Mouse (Mus musculus) stomach, postnatal 0 days (tissue): ENCODE results near the gene Atp1a2. TPM values are rescaled to one million over a fixed set of nuclear protein-coding genes. Genes with fewer than 3 reads are reported as not detected.
"Not testable (repeated sequence)": the region's sequence is repeated elsewhere in the genome, so short reads cannot be mapped to it uniquely, and the experiment has no call there.

Experiments used
- ATAC-seq: fragments of 200-750 bp; cut with Nextera tagmentation; 2 replicates; pipeline ENCODE4 v1.8.0; 2017; ENCODE audit not compliant: low FRiP score, low TSS enrichment
- DNase-seq: peaks from one replicate; pipeline ENCODE4 v3.0.0-alpha.2; 2016; ENCODE audit warnings: low spot score
- H3K27ac ChIP-seq: fragments of 300-500 bp; sonication (generic); replicated peaks from 2 replicates; pipeline ENCODE4 v1.5.1; 2014; ENCODE audit warnings: mild to moderate bottlenecking, control low read depth
- H3K27me3 ChIP-seq: fragments of 300-500 bp; sonication (generic); 2 replicates; pipeline ENCODE4 v1.6.1; 2014; ENCODE audit warnings: low read length; ENCODE audit not compliant: control insufficient read depth, insufficient read depth
- H3K36me3 ChIP-seq: fragments of 300-500 bp; sonication (generic); 2 replicates; pipeline ENCODE4 v1.6.1; 2014; ENCODE audit warnings: low read length, mixed read lengths; ENCODE audit not compliant: control insufficient read depth, insufficient read depth
- H3K4me1 ChIP-seq: fragments of 300-500 bp; sonication (generic); replicated peaks from 2 replicates; pipeline ENCODE4 v1.6.1; 2014; ENCODE audit warnings: antibody characterized with exemption; ENCODE audit not compliant: control insufficient read depth, insufficient read depth
- H3K4me2 ChIP-seq: fragments of 300-500 bp; sonication (generic); replicated peaks from 2 replicates; pipeline ENCODE4 v1.6.1; 2014; ENCODE audit warnings: low read depth, mild to moderate bottlenecking, control low read depth, moderate library complexity
- H3K4me3 ChIP-seq: fragments of 300-500 bp; sonication (generic); 2 replicates; pipeline ENCODE4 v1.5.1; 2014; ENCODE audit warnings: low read depth, low read length, control low read depth
- H3K9ac ChIP-seq: fragments of 300-500 bp; sonication (generic); 2 replicates; pipeline ENCODE4 v1.6.1; 2014; ENCODE audit warnings: mild to moderate bottlenecking, low read length, control low read depth, mixed read lengths
- H3K9me3 ChIP-seq: fragments of 300-500 bp; sonication (generic); 2 replicates; pipeline ENCODE4 v1.6.1; 2016; ENCODE audit warnings: low read length; ENCODE audit not compliant: control insufficient read depth
- CTCF ChIP-seq: IDR thresholded peaks from 2 replicates; pipeline ENCODE4 v1.5.1; 2016; ENCODE audit warnings: antibody characterized with exemption, low read depth, mild to moderate bottlenecking, moderate library complexity
- EP300 ChIP-seq: optimal IDR thresholded peaks from 2 replicates; pipeline ENCODE3; 2016; ENCODE audit warnings: antibody characterized with exemption
- WGBS: fragments of 180-500 bp; shearing (Covaris S2); extraction: QIAGEN DNeasy Blood & Tissue Kit; methylation state at CpG from one replicate; pipeline ENCODE4 v1.1.7; 2014; 5-methylcytosine and 5-hydroxymethylcytosine counted together
- polyA plus RNA-seq: library from polyadenylated mRNA; unstranded; fragments of >200 nt; fragmentation: Nextera tagmentation; extraction: Ambion mirVana; gene quantifications from 2 replicates; pipeline ENCODE4 v1.2.1, GENCODE M21; 2015

The Atp1a2 gene
- polyA plus RNA-seq, 1 experiment from 2014 or later = 3.1 TPM

DNA sequence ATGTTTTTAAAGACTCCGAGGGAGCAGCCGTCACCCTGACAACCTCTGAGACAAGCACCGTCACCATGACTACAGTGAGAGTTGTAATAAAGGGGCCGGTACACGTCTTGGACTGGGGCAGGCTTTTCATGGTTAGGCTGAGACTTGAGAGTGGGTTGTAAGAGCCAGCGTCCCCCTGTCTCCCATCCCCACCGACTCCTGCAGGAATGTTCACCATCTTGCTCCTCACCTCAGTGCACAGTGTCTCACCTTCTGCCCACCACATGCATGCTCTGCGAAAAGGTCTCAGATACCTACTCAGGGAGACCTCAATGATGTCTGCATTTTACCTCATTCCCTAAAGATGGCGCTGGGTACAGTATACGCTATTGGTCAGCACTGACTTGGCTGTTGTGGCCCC lies 26.1 kb downstream of the Atp1a2 start:
- Histone ChIP-seq H3K9ac (no peak overlapping the region), H3K36me3 (no peaks in the 10 kb centered on the region), H3K4me2 (no peak overlapping the region), H3K27ac (no peak overlapping the region), H3K4me3 (no peak overlapping the region), H3K27me3 (no peaks in the 10 kb centered on the region), H3K4me1 (no peaks in the 10 kb centered on the region), H3K9me3 (no peaks in the 10 kb centered on the region)
- TF ChIP-seq CTCF (no peak), EP300 (no peak)
- no peak for ATAC-seq
- 63% methylated on average over 10 of the region's 10 CpGs for WGBS
- DNase-seq = no peak

DNA sequence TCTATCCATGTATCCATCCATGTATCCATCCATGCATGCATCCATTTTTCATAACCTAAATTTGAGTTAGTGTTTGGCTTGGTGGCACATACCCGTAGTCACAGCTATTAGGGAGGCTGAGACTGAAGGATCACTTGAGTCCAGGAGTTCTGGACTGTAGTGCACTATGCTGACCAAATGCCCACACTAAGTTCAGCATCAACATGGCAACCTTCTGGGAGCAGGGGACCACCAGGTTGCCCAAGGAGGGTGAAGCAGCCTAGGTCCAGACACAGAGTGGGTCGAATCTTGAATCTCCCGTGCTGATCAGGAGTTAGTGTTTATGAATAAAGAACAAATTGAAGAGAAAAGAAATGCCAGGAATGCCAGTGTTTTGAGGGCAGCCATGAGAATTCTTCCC lies 26.7 kb downstream of the Atp1a2 start:
- no peak for ATAC-seq
- 75% methylated on average over 3 of the region's 3 CpGs for WGBS
- Histone ChIP-seq H3K9me3 (no peaks in the 10 kb centered on the region), H3K27me3 (no peaks in the 10 kb centered on the region), H3K4me1 (no peaks in the 10 kb centered on the region), H3K9ac (no peak overlapping the region), H3K36me3 (no peaks in the 10 kb centered on the region), H3K4me3 (no peak overlapping the region), H3K27ac (no peak overlapping the region), H3K4me2 (no peak overlapping the region)
- TF ChIP-seq CTCF (no peak), EP300 (no peak)
- DNase-seq = no peak

DNA sequence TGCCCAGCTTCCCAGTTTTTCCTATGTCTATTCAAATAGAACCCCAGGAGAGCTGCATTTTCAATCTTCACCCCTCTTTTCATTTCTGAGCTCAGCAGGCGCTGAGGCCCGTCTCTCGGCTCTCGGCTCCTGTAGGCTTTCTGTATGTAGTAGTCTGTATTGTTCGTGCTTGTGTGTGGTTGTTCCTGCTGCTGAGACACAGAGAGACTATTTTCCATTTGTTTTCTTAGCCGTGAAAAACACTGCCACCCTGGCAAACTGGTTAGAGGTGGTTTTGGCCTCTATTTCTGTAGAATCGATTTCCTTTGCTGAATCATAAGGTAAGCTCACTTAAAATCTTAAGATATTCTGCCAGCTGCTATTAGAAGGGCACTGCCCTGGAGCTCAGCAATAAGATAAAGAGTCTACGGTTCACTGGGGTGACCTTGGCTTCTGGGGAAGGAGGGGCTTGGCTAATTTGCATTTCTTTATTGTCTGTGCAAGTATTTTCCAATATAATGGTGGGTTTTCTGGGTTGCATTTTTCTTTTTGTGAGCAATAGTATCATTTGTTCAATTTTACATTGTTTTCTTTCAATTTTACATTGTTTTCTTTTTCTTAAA lies 36.3 kb downstream of the Atp1a2 start, which contains the start of gene Igsf8:
Igsf8 (plus strand) TSS at position 165 of the 602 bp plus-strand sequence.
- H3K9ac ChIP-seq = no peak within 1 kb of the TSS
- 64% methylated on average over 8 of the region's 8 CpGs for WGBS
- no peak within 1 kb of the TSS for H3K4me3 ChIP-seq
- no peaks in the 10 kb centered on the region for H3K27me3 ChIP-seq
- ATAC-seq = no peak
- H3K9me3 ChIP-seq = no peaks in the 10 kb centered on the region
- no peaks in the 10 kb centered on the region for H3K36me3 ChIP-seq
- H3K4me2 ChIP-seq = no peak within 1 kb of the TSS
- no peak for DNase-seq
- TF ChIP-seq EP300 = no peak
- no peak for TF ChIP-seq CTCF
- H3K27ac ChIP-seq = no peak within 1 kb of the TSS
- no peaks in the 10 kb centered on the region for H3K4me1 ChIP-seq

DNA sequence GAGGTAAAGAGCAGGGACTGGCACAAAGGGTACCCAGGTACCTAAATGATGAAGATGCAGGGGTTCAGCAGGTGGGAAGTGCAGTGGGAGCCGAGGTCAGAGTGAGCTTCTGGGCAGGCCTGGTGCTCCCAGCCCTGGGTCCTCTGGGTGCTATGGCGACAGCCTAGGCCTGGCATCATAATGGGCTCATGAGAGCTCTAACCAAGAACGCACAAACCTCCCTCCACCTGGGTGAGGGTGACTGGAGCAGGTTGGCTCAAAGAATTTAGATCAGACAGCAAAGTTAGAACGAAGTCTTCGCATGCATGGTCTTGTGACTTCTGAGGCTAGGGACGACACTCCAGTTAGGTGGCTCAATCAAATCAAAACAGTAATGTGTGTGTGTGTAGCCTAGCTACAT lies 39.5 kb downstream of the Atp1a2 start, which contains the start of gene Atp1a4:
Atp1a4 (minus strand) TSS at position 101 of the 400 bp plus-strand sequence.
- H3K27me3 ChIP-seq = no peaks in the 10 kb centered on the region
- DNase-seq = no peak
- H3K4me1 ChIP-seq = no peaks in the 10 kb centered on the region
- no peak within 1 kb of the TSS for H3K9ac ChIP-seq
- no peak within 1 kb of the TSS for H3K4me3 ChIP-seq
- H3K36me3 ChIP-seq = no peaks in the 10 kb centered on the region
- 90% methylated on average over 6 of the region's 6 CpGs for WGBS
- no peak within 1 kb of the TSS for H3K27ac ChIP-seq
- no peaks in the 10 kb centered on the region for H3K9me3 ChIP-seq
- no peak for ATAC-seq
- TF ChIP-seq CTCF = no peak
- TF ChIP-seq EP300 = no peak
- no peak within 1 kb of the TSS for H3K4me2 ChIP-seq

DNA sequence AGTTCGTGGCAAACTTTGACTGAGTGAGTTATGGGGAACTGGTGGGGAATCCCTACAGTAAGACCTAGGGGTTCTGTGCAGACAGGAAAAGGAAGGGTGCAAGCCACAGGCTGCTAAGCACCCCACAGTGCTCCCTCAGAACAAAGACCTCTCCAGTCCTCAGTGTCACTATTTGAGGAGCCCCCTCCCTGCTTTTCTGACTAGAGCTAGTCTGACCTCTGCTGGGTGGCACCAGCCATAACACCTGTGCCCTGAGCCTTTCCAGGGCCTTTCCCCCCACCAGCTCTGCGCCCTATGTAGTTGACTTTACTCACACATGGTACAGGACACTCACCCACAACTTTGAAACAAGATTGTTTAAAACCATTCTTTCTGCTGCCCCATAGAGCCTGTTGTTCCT lies 50.2 kb downstream of the Atp1a2 start:
- H3K27ac ChIP-seq = no peak overlapping the region
- H3K27me3 ChIP-seq = no peaks in the 10 kb centered on the region
- H3K36me3 ChIP-seq = no peaks in the 10 kb centered on the region
- H3K4me2 ChIP-seq = no peak overlapping the region
- TF ChIP-seq CTCF (peak; percentile 71), EP300 (no peak)
- DNase-seq (no peak), ATAC-seq (no peak)
- 47% methylated on average over 2 of the region's 2 CpGs for WGBS
- no peaks in the 10 kb centered on the region for H3K4me1 ChIP-seq
- no peak overlapping the region for H3K4me3 ChIP-seq
- H3K9me3 ChIP-seq = no peaks in the 10 kb centered on the region
- H3K9ac ChIP-seq = no peak overlapping the region

DNA sequence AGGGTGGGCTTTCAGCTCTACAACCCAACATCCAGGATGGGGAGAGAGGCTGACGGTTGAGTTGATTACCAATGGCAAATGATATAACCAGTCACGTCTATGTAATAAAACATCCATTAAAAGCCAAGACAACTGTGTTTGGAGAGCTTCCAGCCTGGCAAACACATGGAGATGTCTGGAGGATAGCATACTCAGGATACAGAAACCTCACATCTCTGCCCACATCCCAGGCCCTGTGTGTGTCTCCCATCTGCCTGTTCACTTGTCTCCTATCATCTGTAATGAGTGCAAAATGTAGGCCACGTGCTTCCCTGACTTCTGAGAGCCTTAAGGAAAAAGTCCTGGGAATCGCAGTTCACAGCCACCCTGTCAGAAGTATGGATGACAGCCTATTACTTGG lies 50.6 kb downstream of the Atp1a2 start:
- no peak for TF ChIP-seq CTCF
- no peak for TF ChIP-seq EP300
- no peak overlapping the region for H3K4me2 ChIP-seq
- no peak overlapping the region for H3K4me3 ChIP-seq
- 67% methylated on average over 4 of the region's 4 CpGs for WGBS
- no peak for ATAC-seq
- H3K9me3 ChIP-seq = no peaks in the 10 kb centered on the region
- no peak overlapping the region for H3K9ac ChIP-seq
- no peaks in the 10 kb centered on the region for H3K36me3 ChIP-seq
- H3K27me3 ChIP-seq = no peaks in the 10 kb centered on the region
- no peaks in the 10 kb centered on the region for H3K4me1 ChIP-seq
- no peak for DNase-seq
- no peak overlapping the region for H3K27ac ChIP-seq

DNA sequence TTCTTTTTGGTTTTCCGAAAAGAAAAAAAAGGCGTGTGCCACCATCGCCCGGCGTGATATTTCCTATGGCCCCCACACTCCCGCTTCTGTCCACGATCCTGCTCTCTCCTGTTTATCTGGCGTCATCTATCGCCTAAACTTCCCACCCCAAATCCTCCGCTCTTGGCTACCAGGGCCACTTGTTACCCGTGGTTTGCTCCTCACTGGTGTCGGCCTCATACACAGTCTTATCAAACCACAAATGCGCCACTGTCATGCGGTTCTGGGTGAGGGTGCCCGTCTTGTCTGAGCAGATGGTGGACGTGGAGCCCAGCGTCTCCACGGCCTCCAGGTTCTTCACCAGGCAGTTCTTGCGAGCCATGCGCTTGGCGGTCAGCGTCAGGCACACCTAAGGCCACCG lies 53.2 kb downstream of the Atp1a2 start:
- H3K9me3 ChIP-seq, H3K36me3 ChIP-seq, H3K27me3 ChIP-seq, DNase-seq, H3K27ac ChIP-seq, H3K9ac ChIP-seq, ATAC-seq, H3K4me1 ChIP-seq: not testable (repeated sequence)
- Histone ChIP-seq H3K4me3 (peak overlapping the region; percentile 6; the same call in 1 of the 2 replicates), H3K4me2 (0 out of 2 replicates have a peak overlapping the region, but pooled peaks have one; percentile 8)
- 49% methylated on average over 23 of the region's 23 CpGs for WGBS
